Mouse (Mus musculus) C2C12 (cell line): ENCODE results near the gene Fbxo22.

Experiments
- CTCF ChIP-seq: IDR thresholded peaks from one replicate; pipeline ENCODE4 v1.5.1; 2011; ENCODE audit not compliant: control insufficient read depth, insufficient read depth, insufficient read length
- MAX ChIP-seq: IDR thresholded peaks from one replicate; pipeline ENCODE4 v1.6.1; 2011; ENCODE audit warnings: mild to moderate bottlenecking, control low read depth
- MYOD1 ChIP-seq: IDR thresholded peaks from one replicate; pipeline ENCODE4 v1.6.1; 2011; ENCODE audit warnings: low read depth; ENCODE audit not compliant: control insufficient read depth, insufficient read length
- MYOG ChIP-seq: IDR thresholded peaks from one replicate; pipeline ENCODE4 v1.6.1; 2011; ENCODE audit not compliant: control insufficient read depth, insufficient read length; ENCODE audit errors: extremely low read depth
- USF1 ChIP-seq: IDR thresholded peaks from one replicate; pipeline ENCODE4 v1.6.1; 2011; ENCODE audit warnings: low read depth, mild to moderate bottlenecking, control low read depth, moderate library complexity

DNA sequence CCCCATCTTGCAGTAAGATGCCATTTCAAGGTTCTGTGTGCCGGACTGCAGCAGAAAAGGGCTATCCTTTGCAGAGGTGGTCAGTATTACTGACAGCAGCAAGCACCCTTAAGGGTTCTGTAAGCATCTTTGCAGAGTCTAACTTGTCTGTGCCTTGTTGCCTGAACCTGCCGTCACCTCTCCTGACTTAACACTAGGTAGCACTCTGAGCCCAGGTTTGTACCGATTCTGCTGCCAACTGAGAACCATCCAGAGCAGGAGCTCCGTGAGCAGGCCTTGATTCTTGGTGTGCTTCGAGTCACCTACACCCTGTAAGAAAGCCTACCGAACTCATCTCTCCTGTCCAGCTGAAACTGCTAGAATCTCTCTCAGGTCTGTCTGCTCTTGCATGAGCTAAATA lies 22.8 kb downstream of the Fbxo22 start:
- TF ChIP-seq CTCF (no peak), MYOD1 (no peak), USF1 (no peak), MAX (no peak), MYOG (no peak)
